Mouse (Mus musculus) hindbrain, postnatal 0 days (tissue): ENCODE data around the gene 2310033P09Rik. TPM values are rescaled to one million over a fixed set of nuclear protein-coding genes. Genes with fewer than 3 reads are reported as not detected.

Source experiments
- ATAC-seq: fragments of 200-750 bp; cut with Nextera tagmentation; 2 replicates; pipeline ENCODE4 v1.8.0; 2017; ENCODE audit warnings: mild to moderate bottlenecking, moderate TSS enrichment, moderate library complexity
- DNase-seq: peaks from one replicate; pipeline ENCODE4 v3.0.0-alpha.2; 2015; ENCODE audit warnings: low spot score
- H3K27ac ChIP-seq: fragments of 300-500 bp; sonication (generic); 2 replicates; pipeline ENCODE4 v1.5.1; 2014; ENCODE audit warnings: mild to moderate bottlenecking
- H3K27me3 ChIP-seq: fragments of 300-500 bp; sonication (generic); 2 replicates; pipeline ENCODE4 v1.6.1; 2014; ENCODE audit warnings: low read length, mixed read lengths; ENCODE audit not compliant: insufficient read depth
- H3K36me3 ChIP-seq: fragments of 300-500 bp; sonication (generic); 2 replicates; pipeline ENCODE4 v1.6.1; 2014; ENCODE audit warnings: low read length, mixed read lengths; ENCODE audit not compliant: insufficient read depth
- H3K4me1 ChIP-seq: fragments of 300-500 bp; sonication (generic); 2 replicates; pipeline ENCODE4 v1.6.1; 2014; ENCODE audit warnings: antibody characterized with exemption, low read length, mixed read lengths; ENCODE audit not compliant: insufficient read depth
- H3K4me2 ChIP-seq: fragments of 300-500 bp; sonication (generic); 2 replicates; pipeline ENCODE4 v1.6.1; 2014; ENCODE audit warnings: low read depth, mild to moderate bottlenecking, low read length, moderate library complexity, mixed read lengths
- H3K4me3 ChIP-seq: fragments of 300-500 bp; sonication (generic); 2 replicates; pipeline ENCODE4 v1.5.1; 2014; ENCODE audit warnings: low read length
- H3K9ac ChIP-seq: fragments of 300-500 bp; sonication (generic); replicated peaks from 2 replicates; pipeline ENCODE4 v1.6.1; 2014; ENCODE audit warnings: mild to moderate bottlenecking, low read length, moderate library complexity, mixed read lengths
- H3K9me3 ChIP-seq: fragments of 300-500 bp; sonication (generic); 2 replicates; pipeline ENCODE4 v1.6.1; 2016; ENCODE audit warnings: low read length, mixed read lengths
- CTCF ChIP-seq: IDR thresholded peaks from 2 replicates; pipeline ENCODE4 v1.5.1; 2016; ENCODE audit warnings: antibody characterized with exemption, control low read depth, low read depth
- WGBS: fragments of 180-500 bp; shearing (Covaris S2); extraction: QIAGEN DNeasy Blood & Tissue Kit; methylation state at CpG from one replicate; pipeline ENCODE4 v1.1.7; 2014; 5-methylcytosine and 5-hydroxymethylcytosine counted together
- polyA plus RNA-seq: library from polyadenylated mRNA; unstranded; fragments of >200 nt; fragmentation: Nextera tagmentation; extraction: Ambion mirVana; gene quantifications from 2 replicates; pipeline ENCODE4 v1.2.1, GENCODE M21; 2015
- total RNA-seq: library from RNA; depleted of rRNA; stranded (reverse); fragments of >200 nt; gene quantifications from 2 replicates; pipeline ENCODE4 v1.2.3, GENCODE M21; 2014

The 2310033P09Rik gene
- total and polyA plus RNA-seq, 2 experiments from 2014 or later = 4.3 to 24.8 TPM

DNA sequence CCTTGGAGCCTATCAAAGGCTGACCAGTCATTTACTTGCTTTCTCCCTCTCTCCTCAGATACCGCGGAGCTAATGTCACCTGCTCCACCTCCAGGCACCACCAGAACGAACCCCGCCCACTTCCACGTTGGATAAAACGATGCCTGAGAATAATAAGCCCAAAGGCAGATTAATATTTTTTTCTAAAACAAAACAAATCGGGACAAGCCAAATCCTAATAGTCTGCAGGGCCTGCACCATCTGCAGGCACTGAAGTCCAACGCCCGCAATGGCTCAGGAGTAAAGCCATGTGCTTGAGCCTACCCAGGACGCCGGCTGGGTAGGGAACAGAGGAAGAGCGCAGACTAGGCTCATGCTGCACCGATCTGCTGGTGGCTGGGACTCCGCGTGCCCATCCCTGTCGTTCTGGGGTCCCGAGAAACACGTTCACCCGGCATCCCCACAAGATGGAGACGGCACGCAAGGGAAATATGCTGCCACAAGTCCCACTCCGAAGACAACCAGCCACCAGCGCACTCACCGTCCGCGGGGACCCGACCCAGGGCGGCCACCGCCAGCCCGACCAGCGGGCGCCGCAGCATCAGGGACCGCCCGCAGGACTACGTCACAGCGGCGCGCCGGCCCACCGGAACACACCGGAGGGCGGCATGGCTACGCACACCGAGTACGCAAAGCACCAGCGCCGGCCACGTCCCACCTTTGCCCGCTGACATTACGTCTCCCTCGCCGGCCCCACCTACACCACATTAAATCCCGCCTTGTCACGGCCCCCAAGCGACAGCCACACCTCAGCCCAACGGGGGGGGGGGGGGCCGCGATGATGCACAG lies 16.7 kb upstream of the 2310033P09Rik start:
- peak overlapping the region; percentile 76 for H3K4me2 ChIP-seq
- peak overlapping the region; percentile 69 for H3K9ac ChIP-seq
- peak; percentile 94 for DNase-seq
- no peaks in the 10 kb centered on the region for H3K27me3 ChIP-seq
- ATAC-seq = peak; percentile 95
- WGBS = under 1% methylated on average over 51 of the region's 59 CpGs
- 0 out of 2 replicates have a peak, but pooled peaks have one; percentile 8 for TF ChIP-seq CTCF
- no peaks in the 10 kb centered on the region for H3K36me3 ChIP-seq
- no peaks in the 10 kb centered on the region for H3K9me3 ChIP-seq
- H3K27ac ChIP-seq = peak overlapping the region; percentile 93
- H3K4me1 ChIP-seq = peaks cover 4% of the 10 kb centered on the region; the same call in 1 of the 2 replicates
- H3K4me3 ChIP-seq = peak overlapping the region; percentile 74

DNA sequence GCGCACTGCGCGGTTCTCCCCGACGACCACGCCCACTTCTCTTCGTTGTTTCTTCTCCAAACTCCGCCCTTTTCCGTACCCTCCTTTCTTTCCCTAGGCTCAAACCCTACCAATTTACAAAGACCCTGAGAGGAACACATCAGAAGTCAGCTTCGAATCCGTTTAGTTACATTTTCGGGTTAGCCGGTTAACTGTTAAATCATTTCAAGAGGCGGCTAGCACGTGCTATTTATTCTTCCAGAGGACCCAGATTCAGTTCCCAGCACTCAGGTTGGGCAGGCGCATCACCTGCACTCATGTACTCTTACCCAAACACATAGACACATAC lies 16.1 kb upstream of the 2310033P09Rik start, which contains the start of gene Guk1:
Guk1 (minus strand) TSS at position 154 of the 328 bp plus-strand sequence.
- 5% methylated on average over 16 of the region's 16 CpGs for WGBS
- TF ChIP-seq CTCF = no peak
- Histone ChIP-seq H3K27me3 (no peaks in the 10 kb centered on the region), H3K4me1 (peaks cover 4% of the 10 kb centered on the region; the same call in 1 of the 2 replicates), H3K4me2 (peak within 1 kb of the TSS; percentile 76), H3K27ac (peak within 1 kb of the TSS; percentile 93), H3K9ac (peak within 1 kb of the TSS; percentile 69), H3K36me3 (no peaks in the 10 kb centered on the region), H3K4me3 (peak within 1 kb of the TSS; percentile 74), H3K9me3 (no peaks in the 10 kb centered on the region)
- DNase-seq (no peak), ATAC-seq (peak; percentile 5; the same call in 1 of the 2 replicates)

DNA sequence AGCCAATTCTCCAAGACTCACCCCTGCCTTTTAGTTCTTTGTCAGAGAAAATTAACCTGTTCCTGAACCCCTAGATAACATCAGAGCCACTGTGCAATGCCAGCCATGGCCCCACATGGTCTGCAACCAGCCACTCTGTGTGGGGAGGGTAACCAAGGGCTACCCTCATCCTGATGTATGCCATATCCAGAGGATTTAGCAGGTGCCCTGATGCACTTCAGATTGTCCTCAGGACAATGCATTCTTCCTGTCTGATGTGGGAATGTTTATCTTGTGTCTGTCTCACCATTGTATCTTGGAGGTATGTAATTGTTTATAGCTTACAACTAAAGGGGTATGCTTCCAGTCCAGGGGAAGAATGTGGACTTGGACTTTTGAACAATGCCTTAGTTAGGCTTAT lies 11.9 kb upstream of the 2310033P09Rik start:
- no peak for TF ChIP-seq CTCF
- Histone ChIP-seq H3K9ac (no peak overlapping the region), H3K27me3 (no peaks in the 10 kb centered on the region), H3K4me1 (peaks cover 3% of the 10 kb centered on the region; the same call in 1 of the 2 replicates), H3K4me2 (no peak overlapping the region), H3K4me3 (no peak overlapping the region), H3K27ac (no peak overlapping the region), H3K9me3 (no peaks in the 10 kb centered on the region), H3K36me3 (no peaks in the 10 kb centered on the region)
- no peak for ATAC-seq
- no peak for DNase-seq

DNA sequence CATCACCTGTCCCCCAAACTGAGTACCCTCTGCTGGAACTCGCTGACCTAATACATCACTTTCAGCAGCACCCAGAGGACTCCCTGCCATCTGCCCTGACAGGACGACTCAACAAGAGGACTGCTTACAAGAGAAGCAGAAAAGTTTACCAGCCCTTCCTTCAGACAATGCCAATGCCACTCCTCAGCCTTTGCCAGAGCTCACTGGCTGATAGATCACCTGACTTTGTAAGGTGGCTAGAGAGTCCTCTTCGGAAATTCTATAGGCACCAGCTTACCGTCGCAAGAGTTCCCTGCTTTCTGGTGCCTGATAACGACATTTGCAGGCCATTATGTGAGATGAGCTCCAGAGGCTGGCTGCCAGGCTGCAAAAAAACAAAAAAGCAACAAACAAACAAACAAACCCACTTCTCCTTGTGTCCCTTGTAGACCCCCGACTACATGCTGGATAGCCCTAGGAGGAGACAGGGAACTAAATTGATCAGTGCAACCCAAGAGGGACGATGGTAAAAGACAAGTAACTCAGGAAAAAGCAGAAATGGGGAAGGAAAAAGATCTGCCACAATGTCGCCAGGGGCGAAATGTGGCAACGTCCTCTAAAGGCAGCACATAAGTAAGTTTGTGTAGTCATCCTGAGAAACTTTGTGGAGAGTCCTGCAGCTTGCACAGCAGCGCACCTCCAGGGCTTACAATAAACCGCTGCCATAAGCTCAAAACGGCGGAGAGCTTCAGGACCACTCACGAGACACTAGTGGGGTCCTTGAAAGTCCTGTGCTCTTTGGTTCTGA lies 6.7 kb upstream of the 2310033P09Rik start:
- 36% methylated on average over 16 of the region's 16 CpGs for WGBS
- no peak for TF ChIP-seq CTCF
- Histone ChIP-seq H3K4me1 (peaks cover 9% of the 10 kb centered on the region; the same call in 1 of the 2 replicates), H3K36me3 (peaks cover 16% of the 10 kb centered on the region; the same call in 1 of the 2 replicates), H3K4me3 (peak overlapping the region; percentile 63), H3K27me3 (no peaks in the 10 kb centered on the region), H3K9ac (peak overlapping the region; percentile 86), H3K9me3 (no peaks in the 10 kb centered on the region), H3K4me2 (peak overlapping the region; percentile 96), H3K27ac (peak overlapping the region; percentile 46; the same call in 1 of the 2 replicates)
- DNase-seq (no peak), ATAC-seq (no peak; the same call in 1 of the 2 replicates)

DNA sequence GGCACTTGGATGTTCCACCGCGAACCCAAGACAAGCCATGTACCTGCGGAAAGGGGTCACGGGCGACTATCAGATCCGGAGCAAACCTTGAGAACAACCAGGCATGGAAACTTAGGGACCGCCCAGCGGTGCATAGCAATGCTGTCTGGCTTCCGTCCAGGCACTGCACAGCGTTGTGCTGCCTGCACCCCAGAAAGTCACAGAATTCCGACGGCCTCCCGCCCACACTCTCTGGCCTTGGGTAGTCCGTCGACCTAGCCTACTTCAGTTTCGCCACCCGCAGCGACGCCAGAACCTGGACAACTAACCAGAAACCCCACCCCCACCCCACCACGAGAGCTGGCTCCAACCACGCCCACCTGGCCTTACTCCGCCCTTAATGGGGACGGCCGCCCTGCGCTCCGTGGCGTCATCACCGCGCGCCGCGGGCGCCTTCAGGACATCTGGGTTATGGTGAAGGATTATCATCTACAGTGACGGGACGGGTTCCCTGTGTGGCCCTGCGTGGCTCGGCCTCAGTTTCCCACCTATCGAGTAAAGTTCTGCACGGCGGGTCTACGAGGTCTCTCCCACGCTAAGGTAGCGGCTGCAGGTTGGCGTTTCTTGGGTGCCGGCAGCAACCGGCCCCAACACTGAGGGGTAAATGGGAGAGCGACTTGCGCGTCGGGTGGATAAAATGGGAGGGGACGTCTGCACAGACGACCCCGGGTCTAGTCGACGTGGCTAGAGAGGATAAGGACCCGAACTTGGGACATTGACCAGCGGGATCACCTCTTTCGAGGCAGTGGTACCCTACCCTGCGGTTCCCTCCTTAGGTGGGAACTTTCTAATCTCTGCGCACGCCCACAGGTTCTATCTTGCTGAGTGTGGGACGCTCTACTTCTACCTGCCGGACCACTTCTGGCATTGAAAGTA lies 5.8 kb upstream of the 2310033P09Rik start, which contains the start of gene Mrpl55:
Mrpl55 (plus strand) TSS at position 406 of the 915 bp plus-strand sequence.
- Histone ChIP-seq H3K9me3 (no peaks in the 10 kb centered on the region), H3K4me1 (peaks cover 9% of the 10 kb centered on the region; the same call in 1 of the 2 replicates), H3K4me3 (peak within 1 kb of the TSS; percentile 63), H3K4me2 (peak within 1 kb of the TSS; percentile 96), H3K27ac (peak within 1 kb of the TSS; percentile 46), H3K9ac (peak within 1 kb of the TSS; percentile 86), H3K27me3 (no peaks in the 10 kb centered on the region), H3K36me3 (peaks cover 18% of the 10 kb centered on the region; the same call in 1 of the 2 replicates)
- under 1% methylated on average over 63 of the region's 63 CpGs for WGBS
- no peak for TF ChIP-seq CTCF
- ATAC-seq = peak; percentile 96
- DNase-seq = peak; percentile 98

DNA sequence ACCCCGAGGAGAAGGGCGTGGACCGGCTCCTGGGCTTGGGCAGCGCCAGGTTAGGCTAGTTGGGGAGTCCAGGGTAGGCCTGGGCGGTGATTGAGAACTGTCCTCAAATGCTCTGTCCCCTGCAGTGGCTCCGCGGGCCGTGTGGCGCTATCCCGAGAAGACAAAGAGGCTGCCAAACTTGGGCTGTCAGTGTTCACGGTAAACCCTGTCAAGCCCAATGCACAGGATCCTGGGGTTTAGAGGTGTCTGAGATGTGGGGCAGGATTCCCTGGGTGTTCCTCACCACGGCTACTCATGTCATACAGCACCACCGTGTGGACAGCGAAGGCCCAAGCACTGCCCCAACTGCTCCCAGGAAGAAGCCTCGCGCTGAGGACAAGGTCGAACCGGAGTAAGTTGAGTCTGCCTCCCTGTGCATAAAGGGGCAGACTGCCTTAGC lies 901 bp downstream of the 2310033P09Rik start:
- ATAC-seq (peak; percentile 69), DNase-seq (peak; percentile 87)
- Histone ChIP-seq H3K27me3 (no peaks in the 10 kb centered on the region), H3K4me1 (0 out of 2 replicates have a peak, but pooled peaks cover 3% of the 10 kb centered on the region), H3K4me2 (peak overlapping the region; percentile 89), H3K27ac (peak overlapping the region; percentile 95), H3K36me3 (peaks cover 37% of the 10 kb centered on the region), H3K9me3 (no peaks in the 10 kb centered on the region), H3K9ac (peak overlapping the region; percentile 91), H3K4me3 (peak overlapping the region; percentile 92)
- 4% methylated on average over 18 of the region's 18 CpGs for WGBS
- peak; percentile 81 for TF ChIP-seq CTCF
